Mouse (Mus musculus): ENCODE data around the gene Gm21994.
"Not testable (repeated sequence)": the region's sequence is repeated elsewhere in the genome, so short reads cannot be mapped to it uniquely, and the experiment has no call there.

Gene Gm21994

DNA sequence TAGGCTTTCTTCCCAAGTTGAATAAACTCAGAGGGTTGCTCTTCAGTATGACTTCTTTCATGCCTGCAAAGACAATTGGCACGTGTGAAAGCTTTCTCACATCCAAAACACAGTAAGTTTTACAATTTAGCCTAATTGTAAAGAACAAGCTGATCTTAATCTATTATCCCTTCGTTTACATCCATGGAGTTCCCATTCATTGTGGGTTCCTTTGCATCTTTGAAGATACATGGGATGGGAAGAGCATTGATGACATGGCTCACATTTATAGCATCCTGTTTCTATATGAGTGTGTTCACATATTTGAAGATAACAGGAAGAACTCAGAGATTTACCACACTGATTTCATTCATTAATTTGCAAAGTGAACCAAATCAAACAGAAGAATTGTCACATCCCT, at the start of gene Gm21994:
Gm21994 (minus strand) TSS at position 101 of the 400 bp plus-strand sequence.
- DNase-seq (ENCODE audit: low spot score in 2 of 2): not testable (repeated sequence)

DNA sequence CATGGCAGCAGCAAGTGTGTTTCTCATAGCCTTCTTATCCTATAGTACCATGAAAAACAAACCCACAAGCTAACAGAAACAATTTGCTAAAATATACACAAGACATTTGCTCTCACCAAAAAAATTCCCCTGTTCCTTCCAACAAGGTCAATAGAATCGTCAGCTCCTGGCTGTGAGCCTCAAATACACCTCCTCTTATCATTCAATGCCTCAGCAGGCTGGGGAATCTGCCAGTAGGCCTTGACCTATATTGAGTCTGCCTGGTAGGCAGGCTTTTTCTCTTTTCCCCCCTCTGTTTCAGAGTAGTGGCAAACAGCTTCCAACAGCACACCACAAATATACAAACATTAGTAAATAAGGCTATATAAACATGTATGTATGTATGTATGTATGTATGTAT, 43.7 kb upstream of the Gm21994 start:
- no peak for DNase-seq (ENCODE audit: low spot score in 2 of 2)

DNA sequence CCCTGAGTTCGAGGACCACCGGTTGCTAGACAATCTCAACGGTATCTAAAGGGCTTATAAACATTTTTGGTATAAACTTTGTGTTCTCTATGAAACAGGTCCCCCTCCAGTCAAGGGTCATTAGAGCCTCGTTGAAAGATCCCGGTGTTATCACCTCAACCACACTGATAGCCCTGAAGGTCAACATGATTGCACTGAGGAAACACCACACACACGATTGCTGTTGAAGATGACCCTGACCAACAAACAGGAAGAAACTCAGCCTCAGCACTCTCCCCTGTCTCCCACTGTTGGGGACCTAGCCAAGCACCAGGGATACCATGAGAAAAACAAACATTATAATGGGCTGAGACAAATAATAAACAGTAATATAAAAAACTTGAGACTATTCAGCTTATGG, 38.3 kb upstream of the Gm21994 start:
- DNase-seq (ENCODE audit: low spot score in 2 of 2): no peak

DNA sequence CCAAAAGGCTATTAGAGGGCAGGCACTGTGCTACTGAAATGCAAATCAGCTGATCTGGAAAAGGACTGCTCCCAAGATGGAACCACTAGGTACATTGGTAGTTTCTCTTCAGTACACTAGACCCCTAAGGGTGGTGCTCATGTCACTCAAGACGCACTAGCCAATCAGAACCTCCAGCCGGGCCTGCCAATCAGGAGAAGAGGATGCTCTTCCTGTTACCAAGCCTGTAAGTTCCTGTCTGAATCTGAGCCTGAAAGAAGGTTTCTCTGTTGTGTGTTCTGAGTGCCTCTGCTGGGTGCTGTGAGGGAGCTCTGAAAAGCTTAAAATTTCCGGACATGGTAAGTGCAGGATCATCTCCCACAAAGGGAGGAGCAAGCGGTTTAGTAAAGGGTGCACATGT, 1.9 kb upstream of the Gm21994 start, which contains the start of gene Gm14124:
Gm14124 (plus strand) TSS at position 227 of the 400 bp plus-strand sequence.
- not testable (repeated sequence) for DNase-seq (ENCODE audit: low spot score in 2 of 2)

DNA sequence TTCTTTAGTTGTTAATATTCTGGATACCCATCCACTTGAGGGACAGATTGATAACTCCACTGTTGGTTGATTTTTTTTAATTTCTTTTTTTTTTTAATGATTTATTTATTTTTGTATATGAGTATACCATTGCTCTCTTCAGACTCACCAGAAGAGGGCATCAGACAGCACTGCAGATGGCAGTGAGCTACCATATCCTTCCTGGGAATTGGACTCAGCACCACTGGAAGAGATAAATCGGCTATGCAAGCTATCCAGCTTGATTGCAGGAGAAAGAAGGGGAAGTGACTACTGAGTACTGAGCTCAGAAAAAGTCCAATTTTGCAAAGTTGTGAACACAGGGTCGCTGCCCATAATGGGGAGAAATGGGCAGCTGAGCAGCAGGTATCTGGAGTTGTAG, 1.5 kb upstream of the Gm21994 start:
- not testable (repeated sequence) for DNase-seq (ENCODE audit: low spot score in 2 of 2)

DNA sequence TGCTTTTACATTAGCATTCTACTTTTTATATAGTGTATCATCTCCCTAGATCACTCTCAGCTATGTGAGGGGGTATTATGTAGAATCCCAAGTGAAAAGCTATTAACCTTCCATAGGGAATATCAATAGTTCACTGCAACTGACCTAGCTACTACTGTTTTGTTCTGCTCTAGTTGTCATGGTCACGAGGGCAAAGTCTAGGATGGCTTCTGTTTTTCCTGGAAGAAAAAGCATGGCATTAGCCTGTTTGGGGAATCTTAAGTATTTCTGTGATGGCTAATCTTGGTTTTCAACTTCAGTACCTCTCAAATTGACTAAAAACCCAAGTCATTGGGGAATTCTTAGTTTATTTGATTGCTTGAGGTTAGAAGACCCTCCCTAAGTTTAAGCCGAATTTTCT, 12.2 kb downstream of the Gm21994 start:
- DNase-seq (ENCODE audit: low spot score in 2 of 2): no peak

DNA sequence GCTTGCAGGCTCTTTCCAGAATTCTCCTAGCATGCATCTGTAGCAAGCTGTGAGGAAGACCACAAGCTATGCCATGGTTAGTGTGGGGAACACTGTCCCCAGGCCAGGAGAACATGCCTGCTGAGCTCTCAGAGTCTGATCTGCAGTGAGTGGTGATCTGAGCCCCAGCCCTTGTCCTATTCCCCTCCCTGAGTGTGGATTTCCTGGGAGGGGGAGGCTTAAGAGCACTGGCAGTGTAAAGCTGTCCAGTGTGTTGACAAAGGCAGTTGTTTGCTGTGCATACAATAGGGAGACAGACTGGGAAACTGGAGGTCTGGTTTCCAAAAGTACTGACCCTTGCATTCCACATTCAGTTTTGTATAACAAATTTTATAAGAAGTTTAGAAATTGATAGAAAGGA, 32.1 kb downstream of the Gm21994 start:
- DNase-seq (ENCODE audit: low spot score in 2 of 2): not testable (repeated sequence)

DNA sequence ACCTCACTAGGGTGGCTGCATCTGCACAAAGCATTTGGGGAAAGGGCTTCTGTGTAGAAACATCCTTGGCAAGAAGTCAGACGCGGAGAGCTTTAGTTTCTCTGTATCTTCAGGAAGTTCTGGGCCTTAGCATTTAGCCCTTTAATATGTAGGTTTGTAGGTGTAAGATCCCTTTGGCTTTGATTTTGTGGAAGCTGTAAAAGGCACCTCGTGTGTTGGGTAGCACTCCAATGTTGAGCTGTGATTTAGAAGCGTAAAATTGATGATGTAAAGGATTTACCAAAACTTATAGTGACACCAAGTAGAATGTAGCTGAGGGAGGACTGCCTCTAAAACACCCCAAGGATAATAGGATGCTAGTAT, 37.0 kb downstream of the Gm21994 start:
- DNase-seq (ENCODE audit: low spot score in 2 of 2): not testable (repeated sequence)

DNA sequence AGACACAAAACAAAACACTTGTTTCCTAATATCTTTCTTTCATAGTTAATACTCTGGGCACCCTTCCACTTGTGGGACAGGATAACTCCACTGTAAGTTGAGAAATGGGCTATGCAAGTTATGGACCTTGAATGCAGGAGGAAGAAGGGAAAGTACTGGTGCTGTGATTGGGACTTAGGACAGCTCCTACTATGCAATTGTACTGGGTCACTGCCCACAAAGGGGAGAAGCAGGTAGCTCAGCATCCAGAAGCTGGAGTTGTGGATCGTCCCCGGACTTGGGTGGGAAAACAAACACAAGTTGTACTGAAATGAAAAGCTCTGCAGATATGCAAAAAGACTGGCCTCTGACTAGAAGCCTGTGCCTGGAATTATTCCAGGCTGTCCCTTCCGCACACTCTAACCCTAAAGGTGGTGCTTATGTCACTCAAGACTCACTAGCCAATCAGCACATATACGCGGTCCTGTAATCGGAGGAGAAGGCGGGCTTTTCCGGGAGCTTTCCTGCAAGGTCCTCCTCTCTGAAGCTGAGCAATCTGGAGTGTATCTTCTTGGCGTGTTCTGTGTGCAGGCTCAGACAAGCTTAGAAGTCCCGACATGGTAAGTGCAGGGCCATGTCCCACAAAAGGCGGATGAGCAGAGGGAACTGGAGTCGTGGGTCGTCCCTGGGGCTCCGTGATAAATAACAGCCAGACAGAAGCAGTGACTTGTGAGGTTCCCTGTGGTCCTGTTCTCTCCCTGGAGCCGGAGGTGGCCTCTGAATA, 37.6 kb downstream of the Gm21994 start, which contains the start of gene Zfp937:
Zfp937 (plus strand) TSS at position 474 of the 763 bp plus-strand sequence.
- peak; percentile 74 to 75 for DNase-seq (ENCODE audit: low spot score in 2 of 2)
